Mouse (Mus musculus): ENCODE data around the gene Cd300a.

The Cd300a gene

GRCm38 (mm10) chr11:114866486-114867360, 23.1 kb upstream of the Cd300a start:
- no peak for DNase-seq (ENCODE audit: low read depth)

- DNase-seq (ENCODE audit: low read depth): no peak
Observed at GRCm38 (mm10) chr11:114867361-114868235, 22.2 kb upstream of the Cd300a start.

GRCm38 (mm10) chr11:114868280-114868679, 21.6 kb upstream of the Cd300a start:
- no peak for DNase-seq (ENCODE audit: low read depth)

DNA sequence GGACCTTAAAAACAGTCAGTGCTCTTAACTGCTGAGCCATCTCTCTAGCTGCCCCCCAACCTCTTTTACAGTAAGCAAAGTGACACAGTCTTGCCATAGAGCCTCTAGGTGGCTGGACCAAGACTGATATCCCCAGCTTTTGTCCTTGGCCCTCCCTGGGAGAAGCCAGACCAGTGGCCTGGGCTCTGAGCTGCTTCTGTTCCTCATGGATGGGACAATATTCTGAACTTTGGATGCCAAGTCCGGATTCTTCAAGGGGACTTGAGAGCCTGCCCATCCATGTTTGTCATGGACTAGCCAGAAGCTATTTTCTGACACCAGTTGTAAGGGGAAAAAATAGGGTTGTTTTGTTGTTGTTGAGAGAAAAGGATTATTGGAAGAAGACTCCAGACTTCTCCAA, 20.1 kb upstream of the Cd300a start:
- DNase-seq (ENCODE audit: low read depth): no peak

DNA sequence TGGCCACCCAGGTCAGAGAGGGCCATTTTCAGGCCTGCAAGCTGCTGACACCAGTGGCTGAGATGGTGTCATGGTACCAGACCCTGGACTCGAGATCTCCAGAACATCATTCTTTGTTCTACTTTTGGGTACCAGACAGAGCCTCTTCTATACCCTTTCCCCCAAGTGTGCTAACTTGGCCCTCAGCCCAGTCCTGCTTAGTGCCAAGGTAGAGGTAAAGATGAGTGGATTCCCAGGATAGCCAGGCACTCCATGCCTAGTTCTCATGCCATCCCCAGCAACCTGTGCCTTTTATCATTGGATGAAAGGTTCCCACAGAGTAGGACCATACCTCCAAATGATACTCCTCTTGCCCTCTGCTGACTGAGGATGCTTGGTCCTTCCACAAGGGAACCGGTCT, 18.3 kb upstream of the Cd300a start:
- no peak for DNase-seq (ENCODE audit: low read depth)

- peak; percentile 27 for DNase-seq (ENCODE audit: low read depth)
Observed at GRCm38 (mm10) chr11:114873022-114873817, 16.6 kb upstream of the Cd300a start.

- DNase-seq (ENCODE audit: low read depth): no peak
Observed at GRCm38 (mm10) chr11:114874226-114875145, 15.4 kb upstream of the Cd300a start.

- DNase-seq (ENCODE audit: low read depth): no peak
Observed at GRCm38 (mm10) chr11:114875301-114875801, 14.5 kb upstream of the Cd300a start.

DNA sequence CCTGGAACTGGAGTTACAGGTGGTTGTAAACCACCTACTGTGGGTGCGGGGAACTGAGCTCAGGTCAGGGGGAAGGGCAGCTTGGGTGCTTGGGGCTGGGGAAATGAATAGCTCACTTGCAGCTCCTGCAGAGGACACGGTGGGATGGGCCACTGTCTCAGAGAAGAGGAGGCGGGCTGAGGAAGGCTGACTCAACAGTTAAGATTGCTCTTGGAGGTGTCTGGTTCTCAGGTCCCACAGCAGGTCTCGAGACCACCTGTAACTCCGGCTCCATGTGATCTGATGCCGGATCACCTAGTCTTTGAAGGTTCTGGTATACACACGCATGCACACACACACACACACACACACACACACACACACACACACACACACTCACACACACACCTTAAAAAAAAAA, 13.7 kb upstream of the Cd300a start:
- peak; percentile 38 for DNase-seq (ENCODE audit: low read depth)

DNA sequence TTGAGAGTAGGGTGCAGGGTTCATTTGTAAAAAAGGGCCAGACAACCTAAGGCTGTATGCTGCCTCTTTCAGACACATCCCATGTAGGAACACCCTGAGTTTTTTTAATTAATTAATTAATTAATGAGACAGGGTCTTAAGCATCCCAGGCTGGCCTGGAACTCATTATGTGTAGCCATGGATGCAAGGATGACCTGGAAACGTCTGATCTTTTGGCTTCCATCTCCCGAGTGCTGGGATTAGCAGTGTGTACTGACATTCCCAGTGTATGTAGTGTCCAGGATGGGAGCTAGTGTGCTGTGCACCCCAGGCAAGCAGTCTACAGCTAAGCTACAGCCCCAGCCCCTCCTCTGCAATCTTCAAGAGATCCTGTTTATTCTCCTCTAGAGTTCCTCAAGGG, 13.2 kb upstream of the Cd300a start:
- peak; percentile 11 for DNase-seq (ENCODE audit: low read depth)

GRCm38 (mm10) chr11:114877145-114877544, 12.7 kb upstream of the Cd300a start:
- DNase-seq (ENCODE audit: low read depth): peak; percentile 47

- DNase-seq (ENCODE audit: low read depth): no peak
Observed at GRCm38 (mm10) chr11:114879666-114880065, 10.2 kb upstream of the Cd300a start.

DNA sequence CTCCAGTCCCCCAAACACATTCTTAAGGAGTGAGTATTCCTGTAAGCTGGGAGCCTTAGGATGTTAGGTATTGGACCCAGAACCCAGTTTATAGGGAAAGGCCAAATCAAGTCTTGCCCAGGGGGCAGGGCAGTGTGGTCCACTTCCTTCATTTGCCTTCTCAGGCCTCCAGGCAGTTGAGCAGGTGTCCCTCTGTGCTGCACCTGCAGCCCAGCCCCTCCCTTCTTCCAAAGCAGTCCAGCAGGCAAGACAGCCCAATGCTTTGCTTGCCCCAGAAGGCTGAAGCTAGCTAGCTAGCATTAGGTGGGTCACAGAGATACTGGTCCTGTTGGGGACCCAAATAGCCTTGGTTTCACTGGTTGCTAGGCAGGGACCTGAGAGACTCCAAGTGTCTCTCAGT, 9.7 kb upstream of the Cd300a start:
- no peak for DNase-seq (ENCODE audit: low read depth)

DNA sequence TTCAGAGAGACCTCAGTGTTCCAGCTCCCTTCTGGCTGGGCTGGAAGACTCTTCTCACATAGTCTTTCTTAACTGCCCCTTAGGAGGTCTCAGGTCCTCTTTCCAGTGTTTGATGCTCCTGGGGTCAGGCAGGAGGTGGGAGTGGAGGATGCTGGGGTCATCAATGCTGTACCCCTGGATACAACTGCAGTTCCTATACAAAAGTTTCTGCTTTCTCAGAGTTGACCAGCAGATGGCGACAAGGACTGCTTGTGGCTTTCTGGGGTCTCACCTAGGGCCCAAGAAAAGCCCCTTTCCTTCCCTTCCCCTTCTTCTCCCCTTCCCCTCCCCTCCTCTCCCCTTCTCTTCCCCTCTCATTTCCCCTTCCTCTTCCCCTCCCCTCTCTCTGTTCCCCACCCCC, 9.3 kb upstream of the Cd300a start:
- peak; percentile 58 for DNase-seq (ENCODE audit: low read depth)

GRCm38 (mm10) chr11:114883251-114883789, 6.5 kb upstream of the Cd300a start:
- DNase-seq (ENCODE audit: low read depth): peak; percentile 32

GRCm38 (mm10) chr11:114884380-114885100, 5.3 kb upstream of the Cd300a start:
- no peak for DNase-seq (ENCODE audit: low read depth)

GRCm38 (mm10) chr11:114890542-114890941, 701 bp downstream of the Cd300a start:
- DNase-seq (ENCODE audit: low read depth): no peak

DNA sequence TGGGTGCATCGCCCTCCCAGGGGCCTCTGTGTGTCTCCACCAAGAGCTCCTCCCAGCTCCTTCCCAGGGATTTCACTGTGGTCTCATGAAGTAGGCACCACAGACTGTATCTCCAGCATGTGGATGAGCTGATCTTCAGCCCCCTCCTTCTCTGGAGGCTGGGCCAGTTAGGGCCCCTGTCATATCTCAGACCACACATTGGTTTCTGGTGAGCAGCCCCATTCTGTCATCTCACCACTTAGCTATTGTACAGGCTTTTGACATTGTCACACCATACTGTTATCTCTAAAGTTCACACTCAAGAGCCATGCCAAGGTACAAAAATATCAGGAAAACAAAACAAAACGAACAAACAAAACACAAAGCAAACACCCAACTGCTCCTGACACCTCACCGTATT, 6.2 kb downstream of the Cd300a start:
- DNase-seq (ENCODE audit: low read depth): no peak

GRCm38 (mm10) chr11:114898026-114898425, 8.2 kb downstream of the Cd300a start:
- DNase-seq (ENCODE audit: low read depth): no peak

DNA sequence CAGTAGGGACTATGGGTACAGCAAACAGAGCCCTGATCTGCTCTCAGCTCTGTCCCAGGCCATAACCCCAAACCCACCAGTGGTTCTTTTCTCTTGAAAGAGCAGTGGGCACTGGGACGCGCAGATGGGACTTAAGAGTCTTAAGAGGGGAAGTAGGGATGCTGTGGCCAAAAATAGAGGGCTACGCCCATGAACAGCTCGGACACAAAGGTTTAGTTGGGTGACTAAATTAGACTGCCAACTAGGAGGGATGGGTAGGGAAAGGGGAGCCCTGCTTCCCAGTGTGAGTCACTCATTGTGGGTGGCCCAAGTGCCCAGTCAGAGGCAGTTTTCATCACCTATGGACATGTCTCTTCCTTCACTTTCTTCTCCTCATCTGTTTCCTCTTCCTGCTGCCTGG, 13.4 kb downstream of the Cd300a start:
- DNase-seq (ENCODE audit: low read depth): no peak
